Mouse (Mus musculus): ENCODE measurements around the gene Tmeff1.
A peak's percentile ranks its signal among the peaks of the same experiment; 100 is the strongest.

Gene Tmeff1

DNA sequence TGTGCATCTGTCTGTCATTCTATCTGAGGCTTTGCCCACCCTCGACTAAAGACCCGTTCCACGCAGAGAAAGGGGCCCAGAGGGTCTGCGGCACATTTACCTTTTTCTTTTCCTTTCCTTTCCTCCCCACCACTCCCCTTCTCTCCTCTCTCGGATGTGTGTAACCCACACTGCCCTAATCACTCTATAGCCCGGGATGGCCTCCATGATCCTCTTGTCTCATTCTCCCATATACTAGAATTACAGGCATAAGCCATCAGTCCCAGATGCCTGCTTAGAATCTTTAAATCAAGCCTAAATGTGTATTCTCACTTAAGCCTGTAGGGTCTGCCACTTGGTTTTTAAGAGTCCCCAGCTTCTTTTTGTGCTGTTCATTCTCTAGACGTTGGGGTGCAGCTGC, 8.6 kb upstream of the Tmeff1 start:
- DNase-seq = no peak

DNA sequence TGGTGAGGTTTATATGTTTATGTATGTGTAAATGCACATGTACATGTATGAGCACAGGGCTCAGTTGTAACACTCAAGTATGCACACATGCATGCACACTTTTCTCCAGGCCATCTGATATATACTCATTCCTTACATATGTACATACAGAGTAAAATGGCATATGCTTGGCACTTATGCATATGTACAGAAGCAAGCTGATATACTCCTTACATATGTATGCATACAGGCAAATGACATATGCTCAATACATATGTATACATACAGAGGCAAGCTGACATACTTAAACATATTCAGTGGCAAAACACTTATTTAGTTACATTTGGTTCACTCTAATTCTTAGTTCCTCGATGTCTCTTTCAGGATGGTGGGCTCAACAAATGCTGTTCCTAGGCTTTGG, 7.1 kb upstream of the Tmeff1 start:
- DNase-seq = no peak

DNA sequence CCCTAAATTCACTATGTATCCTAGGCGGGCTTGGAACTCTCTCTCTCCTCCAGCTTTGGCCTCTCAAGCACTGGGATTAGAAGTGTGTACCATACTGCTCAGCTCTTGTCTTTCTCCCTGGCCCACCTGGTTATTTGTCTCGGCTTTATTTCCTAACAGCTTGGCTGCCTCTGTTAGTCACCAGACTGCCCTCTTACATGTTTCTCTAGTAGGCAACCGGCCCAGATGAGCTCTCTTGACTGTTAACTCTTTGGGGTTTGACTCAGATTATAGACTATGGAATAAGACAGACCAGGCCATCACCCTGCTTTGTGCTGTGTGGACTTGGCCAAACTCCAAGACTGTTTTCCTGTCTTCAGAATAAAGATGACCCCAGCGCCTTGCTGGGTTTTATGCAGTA, 6.6 kb upstream of the Tmeff1 start:
- no peak for DNase-seq

DNA sequence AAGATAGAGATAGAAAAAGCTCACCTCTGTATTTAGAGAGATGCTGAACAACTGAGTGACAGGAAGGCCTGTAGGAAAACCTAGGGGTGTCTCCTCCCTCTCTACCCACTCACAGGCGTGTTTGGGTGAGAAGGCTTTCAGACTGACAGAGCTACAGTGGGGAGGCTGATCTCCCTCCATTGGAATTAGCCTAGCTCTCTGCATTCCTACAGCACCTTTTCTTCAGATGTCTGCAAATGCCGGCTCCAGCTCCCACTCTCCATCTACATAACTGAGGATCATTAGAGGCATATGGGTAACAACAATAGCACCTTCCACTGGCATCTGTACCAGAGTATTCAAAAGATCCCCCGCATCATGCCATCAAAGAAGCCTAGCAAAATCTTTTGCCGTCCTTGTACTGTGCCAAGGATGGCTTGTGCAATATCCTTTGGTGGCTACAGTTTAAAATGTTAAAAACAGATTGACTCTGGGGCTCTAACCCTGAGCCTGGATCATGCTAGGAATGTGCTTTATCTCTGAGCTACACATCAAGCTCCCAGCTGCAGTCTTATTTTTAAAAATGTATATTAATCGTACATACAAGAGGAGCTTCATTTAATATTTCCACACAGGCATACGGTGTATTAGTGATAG, 5.4 kb upstream of the Tmeff1 start:
- no peak for DNase-seq

DNA sequence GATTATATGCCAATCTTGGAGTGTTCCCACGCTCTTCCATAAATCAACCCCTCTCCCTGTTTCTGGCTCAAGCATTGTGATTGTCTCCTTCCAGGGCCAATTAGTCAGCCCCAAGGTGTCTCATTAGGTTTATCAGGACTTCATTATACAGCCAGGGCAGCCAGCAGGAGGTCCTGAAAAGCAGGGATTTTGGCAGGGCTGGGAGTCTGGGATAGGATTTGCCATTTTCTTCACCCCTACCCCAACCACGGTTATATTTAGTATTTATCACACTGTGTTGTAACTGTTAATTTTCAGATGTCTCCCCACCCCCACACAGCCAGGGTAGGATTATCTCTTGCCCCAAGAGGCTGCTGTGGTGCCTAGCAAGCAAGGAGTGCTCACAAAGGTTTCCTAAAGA, 3.8 kb upstream of the Tmeff1 start:
- no peak for DNase-seq

DNA sequence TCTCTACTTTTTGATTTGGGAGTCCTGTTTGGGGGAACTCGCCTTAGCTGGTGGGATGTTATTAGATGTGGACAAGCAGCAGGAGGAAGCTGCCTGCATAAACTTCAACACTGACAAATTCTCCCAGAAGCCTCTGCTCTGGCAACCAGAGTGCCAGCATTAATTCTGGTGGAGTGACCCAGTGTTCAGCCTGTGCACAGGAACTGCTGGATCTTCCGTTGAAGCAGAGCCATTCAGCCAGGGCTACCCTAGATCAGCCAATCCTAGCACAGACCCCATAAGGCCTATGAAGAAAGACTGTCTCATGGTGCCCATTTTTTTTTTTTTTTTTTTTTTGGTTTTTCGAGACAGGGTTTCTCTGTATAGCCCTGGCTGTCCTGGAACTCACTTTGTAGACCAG, 3.0 kb upstream of the Tmeff1 start:
- DNase-seq = no peak

DNA sequence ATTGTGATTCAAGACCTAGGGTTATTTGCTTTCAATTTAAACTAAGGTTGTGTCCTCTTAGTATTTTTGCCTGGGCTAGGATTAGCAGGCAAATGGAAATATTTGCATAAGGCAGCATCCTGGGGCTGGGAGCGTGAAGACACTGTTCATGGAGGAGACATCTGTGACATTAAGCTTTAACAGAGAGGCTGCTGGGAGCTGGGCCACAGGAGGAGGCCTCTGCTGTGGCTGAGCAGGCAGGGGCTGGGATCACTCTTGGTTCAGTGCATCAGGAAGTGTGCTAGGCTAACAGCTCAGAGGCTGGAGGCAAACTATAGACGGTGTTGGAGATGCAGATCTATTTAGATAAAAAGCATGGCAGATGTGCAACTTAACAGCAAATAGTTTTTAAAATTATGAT, 2.0 kb upstream of the Tmeff1 start:
- DNase-seq = no peak

DNA sequence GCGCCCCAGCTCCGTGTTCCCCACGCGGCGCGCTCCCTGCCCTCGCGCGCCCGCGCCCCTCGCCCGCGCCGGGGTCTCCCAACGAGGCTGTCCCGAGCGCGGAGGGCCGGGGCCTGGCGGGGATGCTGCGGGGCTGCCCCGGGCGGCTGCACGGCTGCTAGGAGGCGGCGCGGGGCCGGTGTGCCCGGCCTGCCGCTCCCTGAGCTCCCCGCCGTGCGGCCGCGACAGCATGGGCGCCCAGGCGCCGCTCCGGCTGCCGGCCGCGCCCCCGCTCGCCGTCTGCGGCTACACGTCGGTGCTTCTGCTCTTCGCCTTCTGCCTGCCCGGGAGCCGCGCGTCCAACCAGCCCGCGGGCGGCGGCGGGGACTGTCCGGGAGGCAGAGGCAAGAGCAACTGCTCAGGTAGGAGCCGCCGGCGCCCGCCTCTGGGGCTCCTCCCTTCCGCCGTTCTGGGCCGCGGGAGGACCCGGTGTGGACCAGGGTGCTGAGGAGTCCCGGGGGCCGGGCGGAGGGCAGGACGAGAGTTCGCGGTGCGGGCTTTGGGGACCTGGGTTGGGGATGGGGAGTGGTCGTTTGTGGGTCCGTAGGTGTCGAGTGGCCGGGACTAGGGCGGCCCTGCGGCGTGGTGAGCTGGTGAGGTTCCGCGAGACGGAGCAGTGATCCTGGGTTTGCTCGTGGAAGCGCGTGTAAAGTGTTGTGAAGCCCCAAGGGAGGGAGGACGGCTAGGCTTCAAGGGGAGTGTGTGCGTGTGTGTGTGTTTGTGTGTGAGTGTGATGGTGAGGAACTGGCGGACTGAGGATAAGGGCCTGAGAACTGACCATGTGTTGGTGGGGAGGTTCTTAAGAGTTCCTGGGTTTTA, 496 bp downstream of the Tmeff1 start:
- no peak for DNase-seq

DNA sequence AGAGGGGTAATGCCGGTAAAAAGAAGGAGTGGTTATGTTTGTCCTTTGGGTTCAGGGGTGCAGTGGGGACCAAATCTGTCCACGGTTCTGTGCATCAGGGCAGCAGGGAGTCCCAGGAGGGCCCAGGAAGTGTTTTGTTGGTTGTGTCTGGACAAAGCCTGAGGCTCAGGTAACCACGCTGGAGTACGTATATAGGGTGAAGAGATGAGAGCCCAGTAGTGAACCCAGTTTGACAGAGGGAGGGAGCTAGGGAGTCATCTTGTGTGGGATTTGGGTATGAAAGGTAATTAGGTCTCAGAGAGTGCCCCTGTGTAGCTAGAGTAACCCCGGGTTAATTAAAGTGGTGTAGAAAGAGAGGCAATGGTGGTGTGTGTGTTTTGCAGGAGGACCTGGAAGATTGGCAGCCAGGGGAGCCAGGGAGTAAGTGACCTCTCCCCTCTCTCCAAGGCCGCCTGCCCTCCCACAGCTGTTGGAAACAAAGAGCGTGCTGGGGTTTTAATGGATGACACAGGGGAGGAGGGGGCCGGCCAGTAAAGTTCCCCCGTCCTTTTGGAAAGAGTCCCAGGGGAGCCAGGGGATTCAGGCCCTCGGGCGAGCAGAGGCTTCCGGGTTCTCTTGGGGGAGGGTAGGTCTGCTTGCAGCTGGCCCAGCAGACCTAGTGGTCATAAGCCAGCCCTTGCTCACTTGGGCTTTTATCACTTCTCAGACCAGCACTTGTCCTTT, 1.3 kb downstream of the Tmeff1 start:
- peak; percentile 12 for DNase-seq

DNA sequence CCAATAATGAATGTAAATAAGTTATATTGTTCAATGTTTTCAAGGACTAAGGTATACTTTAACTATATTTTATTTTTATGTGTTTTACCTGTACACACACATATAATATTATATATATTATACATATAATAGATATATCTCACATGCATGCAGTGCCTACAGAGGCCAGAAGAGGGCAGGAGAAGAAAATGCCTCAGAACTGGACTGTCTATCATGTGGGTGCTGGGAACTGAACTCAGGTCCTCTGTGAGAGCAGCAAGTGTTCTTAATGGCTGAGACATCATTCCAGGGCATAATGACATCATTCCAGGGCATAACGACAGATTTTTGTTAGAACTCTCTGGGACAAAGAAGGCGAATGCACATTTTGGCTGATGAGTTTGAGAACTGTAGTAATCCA, 2.6 kb downstream of the Tmeff1 start:
- no peak for DNase-seq

DNA sequence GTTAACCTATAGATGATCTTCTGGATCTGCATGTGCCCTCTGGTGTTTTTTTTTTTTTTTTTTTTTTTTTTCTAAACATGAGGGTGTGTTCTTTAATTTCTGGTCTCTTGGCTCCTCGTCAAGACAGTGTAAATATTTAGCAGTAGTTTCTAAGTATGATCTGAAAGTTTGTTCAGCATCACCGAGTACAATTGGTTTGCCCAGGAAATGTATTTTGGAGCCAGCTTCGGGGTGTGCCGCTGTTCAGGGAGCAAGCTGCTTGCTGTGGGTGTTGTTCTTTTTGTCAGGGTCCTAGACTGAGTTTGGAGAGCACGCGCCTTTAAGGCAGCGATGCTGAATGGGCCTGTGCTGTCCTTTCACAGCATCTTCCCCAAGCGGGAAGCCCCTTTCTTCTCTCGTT, 3.6 kb downstream of the Tmeff1 start:
- no peak for DNase-seq

DNA sequence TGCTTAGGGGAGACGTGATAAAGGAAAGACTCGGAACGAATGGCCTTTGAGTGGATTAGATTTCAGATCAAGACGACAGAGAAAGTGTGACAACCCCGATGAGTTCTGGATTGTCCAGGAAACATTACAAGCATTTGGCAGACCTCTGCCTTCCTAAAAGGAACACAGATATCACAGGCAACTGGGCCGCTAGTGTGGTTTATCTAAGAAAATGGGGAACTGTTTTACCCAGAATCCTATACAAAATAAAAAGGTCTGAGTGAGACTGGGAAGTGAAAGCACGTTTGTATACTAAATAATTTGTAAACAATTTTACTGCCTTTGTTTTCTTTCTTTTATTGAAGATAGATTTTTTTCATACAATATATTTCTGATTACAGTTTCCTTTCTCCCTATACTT, 5.9 kb downstream of the Tmeff1 start:
- no peak for DNase-seq

DNA sequence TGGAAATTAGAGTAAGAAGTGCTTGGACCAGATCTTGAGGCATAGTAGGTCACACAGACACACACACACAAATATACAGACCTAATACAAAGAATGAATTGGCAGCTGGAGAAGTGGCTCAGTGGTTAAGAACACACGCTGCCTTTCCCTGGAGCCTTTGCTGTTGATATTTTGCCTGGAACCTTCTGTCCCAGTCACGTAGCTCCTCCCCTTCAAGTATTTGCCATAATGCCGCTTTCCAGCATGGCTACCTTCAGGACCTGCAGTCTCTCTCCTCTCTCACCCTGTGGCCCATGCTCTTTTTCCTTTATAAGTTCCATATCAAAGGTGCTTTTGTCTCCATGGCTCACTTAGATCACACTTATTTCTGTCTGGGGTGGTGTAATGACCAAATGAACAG, 6.4 kb downstream of the Tmeff1 start:
- no peak for DNase-seq

DNA sequence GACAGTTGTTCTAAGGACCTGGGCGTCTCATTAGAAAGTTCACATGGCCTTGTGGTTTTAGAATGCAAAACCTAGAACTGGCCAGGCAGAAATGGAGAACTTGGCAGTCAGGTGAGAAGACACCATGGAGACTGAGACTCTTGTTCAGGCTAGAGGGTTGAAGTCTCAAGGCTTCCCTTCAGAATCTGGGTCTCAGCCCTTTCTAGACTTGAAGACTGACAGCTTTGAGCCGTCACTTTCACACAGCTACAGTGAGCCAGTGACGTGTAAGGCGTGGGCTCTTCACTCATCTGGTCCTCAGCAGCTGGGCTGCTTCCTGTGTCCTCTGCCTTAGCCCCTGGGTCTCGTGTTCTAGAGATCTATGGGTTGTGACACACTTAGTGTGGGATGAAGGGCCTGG, 7.4 kb downstream of the Tmeff1 start:
- DNase-seq = no peak

DNA sequence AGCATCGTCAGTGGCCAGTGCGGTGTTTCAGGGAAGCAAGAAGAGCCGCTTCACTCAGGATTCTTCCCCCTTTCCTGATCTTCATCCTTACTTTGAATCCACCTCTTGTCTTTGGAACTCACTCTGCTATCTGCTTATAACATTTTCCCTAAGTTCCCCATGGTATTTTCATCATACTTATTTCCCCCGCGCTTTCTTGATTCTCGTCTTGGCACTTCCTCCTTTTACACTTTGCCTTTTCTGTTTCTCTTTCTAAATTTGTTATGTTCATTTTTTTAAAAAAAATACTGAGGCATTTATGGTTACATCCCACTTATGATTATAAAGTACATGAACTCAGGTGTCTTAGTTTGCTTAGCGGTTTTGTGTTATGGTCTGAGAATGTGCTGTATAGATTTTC, 7.9 kb downstream of the Tmeff1 start:
- DNase-seq = no peak

DNA sequence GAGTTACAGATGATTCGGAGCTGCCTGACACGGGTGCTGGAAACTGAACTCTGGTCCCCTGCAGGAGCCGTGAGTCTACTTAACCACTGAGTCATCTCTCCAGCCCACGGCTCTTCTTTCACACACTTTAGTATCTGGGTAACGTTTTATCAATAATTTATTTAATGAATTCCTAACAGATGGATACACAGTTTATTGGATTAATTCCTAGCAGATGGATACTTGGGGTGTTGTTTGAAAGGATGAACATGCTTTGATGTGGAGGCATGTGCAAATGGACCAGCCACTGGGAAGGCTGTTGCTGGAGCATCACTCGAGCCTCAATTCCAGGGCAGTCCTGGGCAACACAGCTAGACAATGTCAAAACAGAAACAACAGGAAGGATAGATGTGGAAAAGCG, 11.1 kb downstream of the Tmeff1 start:
- no peak for DNase-seq

DNA sequence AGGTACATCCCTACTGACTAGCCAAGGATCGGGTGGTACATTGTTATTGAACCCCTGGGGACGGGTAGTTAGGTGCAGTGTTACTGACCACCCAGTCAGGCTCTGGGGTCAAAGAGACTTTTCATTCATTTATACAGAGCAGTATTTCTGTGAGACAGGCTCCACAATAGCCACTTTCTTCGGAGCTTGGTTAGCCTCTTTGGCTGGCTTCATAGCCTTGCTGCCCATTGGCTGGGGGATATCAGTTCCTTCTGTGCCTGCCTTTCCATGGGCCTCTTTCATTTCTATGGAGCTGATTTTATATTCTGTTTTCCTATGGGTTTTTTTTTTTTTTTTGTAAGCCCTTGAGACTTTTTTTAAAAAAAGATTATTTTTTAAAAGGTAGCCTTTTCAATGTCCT, 20.7 kb downstream of the Tmeff1 start:
- DNase-seq = no peak

DNA sequence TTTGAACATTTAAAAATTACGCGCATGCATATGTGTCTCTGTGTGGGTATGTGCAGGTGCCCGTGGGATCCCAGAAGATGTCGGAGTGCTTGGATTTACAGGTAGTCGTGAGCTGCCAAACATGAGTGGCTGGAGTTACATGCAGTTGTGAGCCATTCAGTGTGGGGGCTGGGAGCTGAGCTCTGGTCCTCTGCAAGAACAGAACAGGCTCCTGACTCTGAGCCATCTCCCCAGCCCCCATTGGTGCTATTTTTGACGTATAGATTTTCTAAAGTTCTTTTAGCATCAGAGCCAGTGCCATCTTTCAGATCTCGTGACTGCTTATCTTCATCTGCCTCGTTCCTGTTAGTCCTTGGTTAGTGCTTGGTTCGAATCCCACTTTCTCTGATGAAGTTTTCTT, 24.5 kb downstream of the Tmeff1 start:
- DNase-seq = no peak

DNA sequence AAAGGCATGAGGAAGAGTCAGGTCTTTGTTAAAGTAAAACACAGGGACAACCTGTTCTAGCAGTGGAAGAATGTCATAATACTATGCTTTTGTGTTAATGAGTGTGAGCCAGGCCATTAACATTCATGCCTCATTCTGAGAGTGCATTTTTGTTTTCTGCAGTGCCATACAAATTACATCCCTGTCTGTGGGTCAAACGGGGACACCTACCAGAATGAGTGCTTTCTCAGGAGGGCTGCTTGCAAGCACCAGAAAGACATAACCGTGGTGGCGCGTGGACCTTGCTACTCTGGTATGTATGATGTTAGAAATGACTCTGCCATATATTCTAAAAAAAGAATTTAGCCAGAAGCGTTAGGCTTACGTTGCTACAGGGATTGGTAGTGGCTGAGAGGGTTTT, 25.3 kb downstream of the Tmeff1 start:
- no peak for DNase-seq

DNA sequence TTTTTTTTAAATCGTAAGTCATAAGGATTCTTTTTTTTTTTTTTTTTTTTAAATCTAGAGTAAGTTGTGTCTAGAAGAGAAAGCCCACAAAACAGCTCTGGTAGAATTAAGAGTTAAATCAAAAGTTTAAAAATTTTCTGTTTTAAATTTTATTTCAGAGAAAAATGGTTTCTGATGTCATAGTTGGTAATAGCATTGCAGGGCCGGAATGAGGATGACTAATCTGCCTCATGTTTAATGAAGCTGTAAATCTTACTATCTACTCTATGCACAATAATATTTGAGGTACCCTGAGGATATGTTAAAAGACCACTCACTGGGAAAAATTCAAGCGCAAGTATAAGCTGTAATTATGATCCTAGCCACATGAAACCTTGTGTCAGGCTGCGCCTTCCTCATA, 30.5 kb downstream of the Tmeff1 start:
- no peak for DNase-seq

DNA sequence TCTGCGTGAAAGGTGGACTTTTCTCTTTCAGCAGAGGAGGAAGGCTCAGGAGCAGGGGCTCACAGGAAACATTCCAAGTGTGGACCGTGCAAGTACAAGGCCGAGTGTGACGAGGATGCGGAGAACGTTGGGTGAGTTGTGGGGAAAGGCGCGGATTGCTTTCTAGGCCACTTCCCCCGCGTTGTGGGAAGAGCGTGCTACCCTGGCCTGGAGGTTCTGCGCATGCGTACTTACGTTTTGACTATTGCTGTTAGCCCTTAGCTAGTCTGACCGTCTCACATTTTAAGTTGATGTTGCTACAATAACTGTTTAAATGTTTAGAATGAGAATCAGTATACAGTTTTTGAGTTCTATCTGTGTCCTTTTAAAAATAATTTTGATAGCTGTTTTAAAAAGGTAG, 32.2 kb downstream of the Tmeff1 start:
- DNase-seq = no peak

DNA sequence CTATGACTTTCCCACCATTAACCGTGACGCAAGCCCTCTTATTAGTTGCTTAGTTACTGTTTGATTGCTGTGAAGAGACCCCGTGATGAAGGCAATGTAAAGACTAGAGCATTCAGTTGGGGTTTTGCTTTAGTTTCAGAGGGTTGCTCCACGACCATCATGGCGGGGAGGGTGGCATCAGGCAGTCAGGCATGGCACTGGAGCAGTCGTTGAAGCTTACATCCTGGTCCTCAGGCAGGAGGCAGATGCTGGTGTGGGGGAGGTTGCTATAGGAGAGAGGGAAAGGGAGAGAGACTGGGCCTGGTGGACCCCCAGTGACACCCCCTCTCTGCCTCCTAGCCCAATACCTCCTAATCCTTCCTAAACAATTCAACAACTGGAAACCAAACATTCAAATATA, 35.1 kb downstream of the Tmeff1 start:
- DNase-seq = no peak

DNA sequence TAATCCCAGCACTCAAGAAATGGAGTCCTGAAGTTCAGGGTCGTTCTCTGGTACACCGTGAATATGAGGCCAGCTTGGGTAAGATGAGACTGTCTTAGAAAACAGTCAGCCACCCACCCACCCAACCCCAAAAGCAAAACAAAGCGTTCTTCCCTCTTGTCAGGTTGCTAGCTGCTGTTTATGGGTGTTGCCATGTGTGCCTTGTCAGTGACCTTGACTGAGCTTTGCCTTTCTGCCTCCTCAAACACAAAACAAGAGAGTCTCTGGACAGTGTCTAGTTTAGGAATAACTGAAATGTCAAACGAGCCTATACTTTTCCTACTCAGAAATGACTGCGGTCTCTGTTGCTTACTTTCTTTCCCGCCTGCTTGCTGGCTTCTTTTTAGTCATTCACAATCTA, 37.3 kb downstream of the Tmeff1 start:
- DNase-seq = no peak

DNA sequence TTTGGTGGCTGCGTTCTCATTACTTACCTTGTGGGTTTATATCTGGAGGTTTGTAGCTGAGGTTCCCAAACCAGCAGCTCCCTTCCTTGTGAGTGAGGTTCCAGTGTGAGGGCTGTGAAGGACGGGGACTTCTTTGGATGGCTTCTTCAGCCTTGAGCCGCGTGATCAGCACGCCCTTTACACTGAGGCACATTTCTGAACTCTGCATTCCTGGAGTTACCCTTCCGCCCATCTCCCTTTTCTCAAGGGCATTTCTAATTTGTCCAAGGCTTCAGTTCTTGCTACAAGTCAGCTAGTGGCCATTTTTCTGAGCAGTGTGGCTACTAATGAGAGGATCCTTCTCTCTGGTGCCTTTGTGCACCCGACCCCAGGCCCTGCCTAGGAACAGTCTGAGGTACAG, 38.0 kb downstream of the Tmeff1 start:
- no peak for DNase-seq

Measured in cerebellum, adult 9-11 months (tissue).